Mouse (Mus musculus): Measurements from ENCODE around the gene Gm36079. TPM values are rescaled to one million over a fixed set of nuclear protein-coding genes. Genes with fewer than 3 reads are reported as not detected.
"Not testable (repeated sequence)": the region's sequence is repeated elsewhere in the genome, so short reads cannot be mapped to it uniquely, and the experiment has no call there.

The Gm36079 gene
- total RNA-seq, 2 experiments from 2014 or later = not detected

- DNase-seq = not testable (repeated sequence)
Observed at GRCm38 (mm10) chr13:120015348-120016007, 11.3 kb downstream of the Gm36079 start.

GRCm38 (mm10) chr13:120013962-120014361 lies 12.8 kb downstream of the Gm36079 start:
- DNase-seq = not testable (repeated sequence)

GRCm38 (mm10) chr13:120013544-120013943 lies 13.3 kb downstream of the Gm36079 start:
- not testable (repeated sequence) for DNase-seq

- not testable (repeated sequence) for DNase-seq
Observed at GRCm38 (mm10) chr13:120010068-120010467, 16.7 kb downstream of the Gm36079 start.

- DNase-seq = not testable (repeated sequence)
Observed at GRCm38 (mm10) chr13:119999215-119999614, 27.6 kb downstream of the Gm36079 start.

- not testable (repeated sequence) for DNase-seq
Observed at GRCm38 (mm10) chr13:119998442-119999086, 28.2 kb downstream of the Gm36079 start.

GRCm38 (mm10) chr13:119991917-119992496 lies 34.8 kb downstream of the Gm36079 start:
- not testable (repeated sequence) for DNase-seq

- not testable (repeated sequence) for DNase-seq
Observed at GRCm38 (mm10) chr13:119991264-119991663, 35.5 kb downstream of the Gm36079 start.

Other genes starting within 250 kb of the Gm36079 start
- gene Zfp131, start 236.1 kb downstream of the Gm36079 start, total RNA-seq (2021) = 10 to 100 TPM; 34.6 to 35.1 TPM
- gene AF067063, start 196.8 kb downstream of the Gm36079 start, total RNA-seq (2021) = not detected
- not detected for gene D13Ertd608e, start 191.0 kb downstream of the Gm36079 start, total RNA-seq (2021)
- gene Tcstv1, start 132.2 kb downstream of the Gm36079 start, total RNA-seq (2021) = not detected
- not detected for gene Gm21761, start 97.7 kb downstream of the Gm36079 start, total RNA-seq (2021)
- not detected for gene B020031M17Rik, start 76.2 kb downstream of the Gm36079 start, total RNA-seq (2021)
- under 1 TPM; 0.36 to 0.45 TPM for gene Gm21188, start 25.2 kb upstream of the Gm36079 start, total RNA-seq (2021)
- not detected for gene Gm20767, start 113.2 kb upstream of the Gm36079 start, total RNA-seq (2021)
- not detected for gene Gm21818, start 145.4 kb upstream of the Gm36079 start, total RNA-seq (2021)
- gene Gm21762, start 188.9 kb upstream of the Gm36079 start, total RNA-seq (2021) = not detected
- gene Gm21731, start 212.1 kb upstream of the Gm36079 start, total RNA-seq (2021) = not detected
- not detected for gene AF067061, start 236.1 kb upstream of the Gm36079 start, total RNA-seq (2021)